Mouse (Mus musculus) liver, embryonic 14.5 days (tissue): Measurements from ENCODE around the gene Scn1b. TPM values are rescaled to one million over a fixed set of nuclear protein-coding genes. Genes with fewer than 3 reads are reported as not detected.

ENCODE experiments used
- ATAC-seq: fragments of 200-750 bp; cut with Nextera tagmentation; 2 replicates; pipeline ENCODE4 v1.8.0; 2017; ENCODE audit warnings: moderate number of reproducible peaks, mild to moderate bottlenecking, moderate library complexity; ENCODE audit not compliant: insufficient read depth
- DNase-seq, 3 experiments: peaks; one replicate each; pipeline ENCODE4 v3.0.0-alpha.2; 2012 to 2013; ENCODE audit warnings: low read depth in 3 of 3, low spot score in 3 of 3
- H3K27ac ChIP-seq: fragments of 300-500 bp; sonication (generic); 2 replicates; pipeline ENCODE4 v1.5.1; 2014; ENCODE audit warnings: moderate library complexity, mild to moderate bottlenecking, control low read depth, inconsistent platforms
- H3K27me3 ChIP-seq: fragments of 300-500 bp; sonication (generic); 2 replicates; pipeline ENCODE4 v1.6.1; 2014; ENCODE audit warnings: mild to moderate bottlenecking, low read length, moderate library complexity; ENCODE audit not compliant: control insufficient read depth, insufficient read depth
- H3K36me3 ChIP-seq: fragments of 300-500 bp; sonication (generic); replicated peaks from 2 replicates; pipeline ENCODE4 v1.6.1; 2014; ENCODE audit warnings: low read depth; ENCODE audit not compliant: control insufficient read depth, insufficient read depth
- H3K4me1 ChIP-seq, 2 experiments: fragments of 200-500 bp in 1 of 2; fragments of 300-500 bp in 1 of 2; sonication (generic) in 1 of 2; replicated peaks; 2 replicates each; pipeline ENCODE4 v1.6.1; 2012 to 2014; ENCODE audit warnings: antibody characterized with exemption in 1 of 2, inconsistent platforms in 1 of 2, low read length in 1 of 2; ENCODE audit not compliant: control insufficient read depth in 2 of 2, insufficient read depth in 2 of 2
- H3K4me2 ChIP-seq: fragments of 300-500 bp; sonication (generic); 2 replicates; pipeline ENCODE4 v1.6.1; 2014; ENCODE audit warnings: low read depth, mild to moderate bottlenecking, control low read depth, moderate library complexity
- H3K4me3 ChIP-seq, 2 experiments: fragments of 200-500 bp in 1 of 2; fragments of 300-500 bp in 1 of 2; sonication (generic) in 1 of 2; 2 replicates each; pipeline ENCODE4 v1.5.1; 2012 to 2014; ENCODE audit warnings: low read depth in 2 of 2, low read length in 2 of 2, mild to moderate bottlenecking in 2 of 2, control low read depth in 1 of 2, inconsistent platforms in 1 of 2, moderate library complexity in 1 of 2; ENCODE audit not compliant: insufficient read depth in 1 of 2
- H3K9ac ChIP-seq: fragments of 300-500 bp; sonication (generic); replicated peaks from 2 replicates; pipeline ENCODE4 v1.6.1; 2014; ENCODE audit warnings: mild to moderate bottlenecking, control low read depth, moderate library complexity
- H3K9me3 ChIP-seq: fragments of 300-500 bp; sonication (generic); 2 replicates; pipeline ENCODE4 v1.6.1; 2016; ENCODE audit warnings: low read length, mixed read lengths; ENCODE audit not compliant: control insufficient read depth
- CTCF ChIP-seq: IDR thresholded peaks from 2 replicates; pipeline ENCODE4 v1.5.1; 2016; ENCODE audit warnings: antibody characterized with exemption, low read depth, control low read depth
- EP300 ChIP-seq: IDR thresholded peaks from 2 replicates; pipeline ENCODE4 v1.6.1; 2016; ENCODE audit warnings: antibody characterized with exemption, low read depth
- WGBS: fragments of 180-500 bp; shearing (Covaris S2); extraction: QIAGEN DNeasy Blood & Tissue Kit; methylation state at CpG from one replicate; pipeline ENCODE4 v1.1.7; 2014; ENCODE audit not compliant: insufficient replicate concordance; 5-methylcytosine and 5-hydroxymethylcytosine counted together
- polyA plus RNA-seq, 2 experiments: library from polyadenylated mRNA; depleted of rRNA in 1 of 2; stranded (reverse) in 1 of 2; unstranded in 1 of 2; fragments of >200 nt; fragmentation: Nextera tagmentation in 1 of 2; extraction: Ambion mirVana in 1 of 2; gene quantifications; 2 replicates each; pipeline versions ENCODE4 v1.2.1 to v1.2.3; 2012 to 2014

Gene Scn1b
- polyA plus RNA-seq, 2 experiments, result 0.52 to 1.0 TPM

- no peaks in the 10 kb centered on the region for H3K27me3 ChIP-seq
- no peak overlapping the region for H3K4me2 ChIP-seq
- no peaks in the 10 kb centered on the region for H3K36me3 ChIP-seq
- TF ChIP-seq CTCF (peak; percentile 30; the same call in 1 of the 2 replicates), EP300 (no peak)
- DNase-seq (no peak), ATAC-seq (no peak)
- no peak overlapping the region for H3K27ac ChIP-seq
- H3K9me3 ChIP-seq, result no peaks in the 10 kb centered on the region
- H3K9ac ChIP-seq, result no peak overlapping the region
- H3K4me1 ChIP-seq, result no peaks in the 10 kb centered on the region
- no peak overlapping the region for H3K4me3 ChIP-seq
- WGBS, result 65% methylated on average over 22 of the region's 22 CpGs
Observed at GRCm38 (mm10) chr7:31098697-31099611, 27.8 kb downstream of the Scn1b start.

DNA sequence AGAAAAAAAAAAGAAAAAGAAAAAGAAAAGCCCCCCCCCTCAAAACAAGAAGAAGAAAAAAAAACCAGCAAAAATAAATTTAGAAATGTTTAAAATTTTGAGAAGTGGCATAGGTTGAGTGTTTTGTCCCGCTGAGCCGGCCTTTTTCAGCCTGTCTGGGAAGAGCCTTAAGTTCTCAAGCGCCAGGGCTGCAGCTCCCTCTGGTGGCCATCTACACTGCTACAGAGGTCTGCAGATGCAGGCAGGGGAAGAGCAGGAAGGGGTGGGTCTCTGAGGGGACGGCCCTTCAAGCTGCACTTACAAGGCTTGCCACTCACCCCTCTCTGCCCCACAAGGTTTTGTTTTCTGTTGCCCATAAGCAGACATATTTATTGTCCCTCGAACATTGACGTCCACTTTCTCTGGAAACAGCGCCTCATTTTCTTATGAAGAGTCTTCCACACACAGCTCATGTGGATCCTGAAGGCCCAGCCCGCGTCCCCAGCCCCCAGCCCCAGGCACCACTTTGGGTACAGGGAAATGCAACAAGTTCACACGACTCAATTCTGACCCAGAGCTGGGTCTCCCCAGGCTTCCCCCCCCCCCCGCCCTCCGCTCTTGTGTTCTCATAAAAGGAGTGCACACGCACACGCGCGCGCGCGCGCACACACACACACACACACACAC is 29.1 kb downstream of the Scn1b start:
- Histone ChIP-seq H3K36me3 (no peaks in the 10 kb centered on the region), H3K4me3 (no peak overlapping the region; a peak in 1 of 4 replicates), H3K4me2 (peak overlapping the region; percentile 41; the same call in 1 of the 2 replicates), H3K4me1 (no peaks in the 10 kb centered on the region), H3K27ac (no peak overlapping the region), H3K9ac (no peak overlapping the region), H3K9me3 (no peaks in the 10 kb centered on the region), H3K27me3 (no peaks in the 10 kb centered on the region)
- peak; percentile 72; the same call in 1 of the 2 replicates for ATAC-seq
- WGBS, result 43% methylated on average over 20 of the region's 20 CpGs
- peak; percentile 49 to 63 (median 60) for DNase-seq
- TF ChIP-seq CTCF (peak; percentile 90), EP300 (no peak)

DNA sequence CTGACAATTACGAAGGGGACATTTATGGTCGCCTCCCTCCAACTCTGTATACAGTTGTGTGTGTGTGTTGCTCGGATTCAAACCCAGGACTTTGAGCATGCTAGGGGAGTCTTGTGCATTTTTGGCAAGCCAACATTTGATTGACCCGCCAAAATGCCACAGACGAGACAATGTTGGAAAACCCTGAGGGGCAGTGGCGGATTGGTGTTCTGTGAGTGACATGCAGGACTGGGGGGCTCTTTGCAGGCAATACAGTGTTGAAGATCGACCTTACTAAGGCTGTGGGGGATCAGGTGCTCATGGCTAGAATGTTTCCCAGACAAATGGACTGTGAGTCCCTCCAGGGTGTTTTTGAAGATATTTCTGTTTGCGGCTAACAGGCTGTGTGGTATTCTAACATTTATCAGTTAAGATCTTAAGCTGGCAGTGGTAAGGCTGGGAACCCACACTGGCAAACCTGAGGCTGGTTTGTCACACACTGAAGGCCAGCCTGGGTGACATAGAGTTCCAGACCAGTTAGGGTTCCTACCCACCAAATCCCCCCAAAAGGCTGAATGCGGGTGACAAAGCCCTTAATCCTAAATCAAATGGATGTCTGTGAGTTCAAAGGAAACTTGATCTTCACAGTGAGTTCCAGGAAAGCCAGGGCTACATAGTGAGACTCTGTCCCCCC is 29.8 kb downstream of the Scn1b start:
- no peak overlapping the region for H3K9ac ChIP-seq
- no peaks in the 10 kb centered on the region for H3K27me3 ChIP-seq
- H3K4me2 ChIP-seq, result no peak overlapping the region
- 60% methylated on average over 9 of the region's 9 CpGs for WGBS
- DNase-seq (no peak), ATAC-seq (no peak)
- no peak overlapping the region for H3K4me3 ChIP-seq
- no peak overlapping the region for H3K27ac ChIP-seq
- no peaks in the 10 kb centered on the region for H3K9me3 ChIP-seq
- no peaks in the 10 kb centered on the region for H3K4me1 ChIP-seq
- TF ChIP-seq CTCF, result no peak
- TF ChIP-seq EP300, result no peak
- H3K36me3 ChIP-seq, result no peaks in the 10 kb centered on the region

DNA sequence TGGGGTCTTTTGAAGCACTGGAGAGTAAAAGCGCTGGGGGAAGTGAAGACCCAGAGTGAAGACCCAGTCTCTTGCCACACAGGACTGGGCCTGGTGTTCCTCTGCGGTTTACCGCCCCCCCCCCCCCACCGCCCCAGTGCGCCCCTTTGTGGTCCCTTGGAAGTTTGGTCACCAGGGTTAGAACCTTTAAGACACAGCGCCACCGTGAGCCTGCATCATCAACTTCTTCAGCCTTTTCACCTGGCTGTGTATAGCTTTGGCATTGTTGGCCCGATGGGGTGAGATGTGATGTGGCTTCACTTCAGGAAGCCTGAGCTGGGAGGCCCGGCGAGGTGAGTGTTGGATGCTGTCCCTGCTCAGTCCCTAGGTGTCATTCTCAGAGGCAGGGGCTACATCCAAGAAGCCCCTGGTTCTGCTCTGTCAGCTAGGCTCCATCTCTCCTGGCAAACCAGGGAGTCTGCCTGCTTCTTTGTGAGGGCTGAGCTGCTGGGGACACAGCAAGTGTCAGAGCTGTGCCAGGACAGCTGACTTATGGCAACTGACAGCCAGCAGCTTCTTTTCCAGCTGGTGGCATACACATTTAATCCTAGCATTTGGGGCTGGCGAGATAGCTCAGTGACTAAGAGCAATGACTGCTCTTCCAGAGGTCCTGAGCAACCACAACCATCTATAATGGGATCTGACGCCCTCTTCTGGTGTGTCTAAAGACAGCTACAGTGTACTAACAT is 31.9 kb downstream of the Scn1b start:
- ATAC-seq (no peak), DNase-seq (no peak)
- Histone ChIP-seq H3K4me3 (no peak overlapping the region), H3K27me3 (no peaks in the 10 kb centered on the region), H3K4me1 (no peaks in the 10 kb centered on the region), H3K9ac (no peak overlapping the region), H3K9me3 (no peaks in the 10 kb centered on the region), H3K36me3 (no peaks in the 10 kb centered on the region), H3K27ac (no peak overlapping the region), H3K4me2 (no peak overlapping the region)
- TF ChIP-seq CTCF (peak; percentile 19; the same call in 1 of the 2 replicates), EP300 (no peak)
- WGBS, result 20% methylated on average over 10 of the region's 12 CpGs
